Mouse (Mus musculus) T-helper 17 cell (primary cell): ENCODE measurements around the gene Kif26b.

Experiments
- in situ Hi-C, 2 experiments: fragments of 300-600 bp; cut with MboI, MseI; formaldehyde crosslinking; loops; 1 replicate in 1 of 2; 2 replicates in 1 of 2; pipeline ENCODE4 v1.15.1; 2025; ENCODE audit warnings: high pct_unique_total_duplicates in 2 of 2

Gene Kif26b

DNA sequence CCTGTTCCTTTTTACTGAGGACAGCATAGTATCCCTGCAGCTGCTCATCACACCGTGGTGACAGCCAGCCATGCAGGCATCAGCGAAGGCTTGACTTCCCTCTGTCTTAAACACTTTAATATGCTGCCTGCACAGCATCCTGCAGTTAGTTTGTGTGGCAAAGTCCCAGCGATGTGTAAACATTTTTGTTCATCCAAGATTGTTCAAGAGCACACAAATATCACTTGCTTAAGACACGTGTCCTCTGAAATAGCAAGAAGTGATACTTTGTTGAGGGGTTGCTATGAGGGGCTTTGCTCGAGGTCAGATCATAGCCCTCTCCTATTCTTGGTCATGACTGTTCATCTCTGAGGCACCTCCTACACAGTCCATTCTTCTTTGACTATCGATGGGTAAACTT is 303.6 kb downstream of the Kif26b start:
- in situ Hi-C loops = no loop called here

DNA sequence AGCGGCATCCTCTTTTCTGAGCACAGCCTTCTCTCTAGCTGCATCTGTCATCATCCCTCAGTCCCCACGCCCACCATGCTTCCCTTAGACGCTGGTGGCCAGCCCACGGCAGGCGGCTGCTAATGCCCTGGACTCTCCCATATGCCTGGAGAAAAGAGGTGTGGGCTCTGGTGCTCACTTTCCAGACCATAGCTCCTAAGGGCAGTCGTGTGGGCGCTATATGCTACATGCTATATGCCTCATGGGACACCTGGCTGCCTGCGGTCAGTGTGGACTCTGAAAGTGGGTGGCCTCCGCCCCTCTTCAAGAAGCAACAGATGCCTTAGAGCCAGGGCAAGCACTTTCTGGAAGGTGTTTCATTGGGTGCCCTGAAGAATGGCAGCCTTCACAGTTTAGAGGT is 306.9 kb downstream of the Kif26b start:
- in situ Hi-C loops = no loop called here

DNA sequence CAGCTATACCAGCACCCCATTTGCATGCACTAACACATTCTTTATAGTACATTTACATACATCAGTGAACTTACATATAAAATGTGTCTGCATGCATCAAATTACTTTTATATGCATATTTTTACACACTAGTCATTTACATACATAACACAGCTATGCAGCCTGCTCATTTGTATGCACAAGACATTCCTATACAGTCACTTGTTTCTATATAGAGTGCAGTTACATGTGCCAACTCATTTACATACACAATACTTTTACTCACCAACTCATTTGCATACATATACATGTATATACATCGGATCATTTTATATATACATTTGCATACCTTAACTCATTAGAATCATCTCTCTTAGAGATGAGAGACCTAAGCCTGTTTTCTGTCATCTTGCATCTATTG is 308.1 kb downstream of the Kif26b start:
- in situ Hi-C loops = no loop called here

DNA sequence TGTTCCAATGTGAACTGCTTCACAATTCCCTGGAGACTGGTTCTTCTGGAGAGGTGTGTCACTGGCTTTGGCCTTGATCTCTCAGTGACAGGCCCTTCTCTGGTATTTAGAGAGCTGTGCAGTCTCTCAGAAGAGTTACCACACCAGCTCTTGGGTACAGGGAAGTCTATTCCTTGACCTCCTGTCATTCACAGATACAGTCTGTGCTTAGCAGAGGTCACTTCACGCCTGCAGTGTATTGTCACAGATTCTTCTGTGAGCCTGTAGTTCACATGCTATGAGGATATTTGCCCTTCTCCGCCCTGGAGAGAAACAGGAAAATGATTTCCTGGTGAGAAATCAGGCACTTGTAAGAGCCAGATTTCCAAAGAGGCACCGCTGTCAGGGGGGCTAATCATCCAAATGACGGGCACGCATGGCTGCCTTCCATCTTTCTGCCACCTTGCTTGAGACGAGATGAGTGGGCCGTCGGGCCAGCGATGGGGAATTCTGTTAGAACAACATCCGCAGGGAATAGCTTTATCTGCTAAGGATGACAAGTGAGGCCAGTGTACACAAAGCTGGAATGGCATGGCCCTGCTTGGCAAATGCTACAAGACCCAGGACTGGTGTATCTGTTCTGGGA is 309.9 kb downstream of the Kif26b start:
- in situ Hi-C loops = no loop called here

DNA sequence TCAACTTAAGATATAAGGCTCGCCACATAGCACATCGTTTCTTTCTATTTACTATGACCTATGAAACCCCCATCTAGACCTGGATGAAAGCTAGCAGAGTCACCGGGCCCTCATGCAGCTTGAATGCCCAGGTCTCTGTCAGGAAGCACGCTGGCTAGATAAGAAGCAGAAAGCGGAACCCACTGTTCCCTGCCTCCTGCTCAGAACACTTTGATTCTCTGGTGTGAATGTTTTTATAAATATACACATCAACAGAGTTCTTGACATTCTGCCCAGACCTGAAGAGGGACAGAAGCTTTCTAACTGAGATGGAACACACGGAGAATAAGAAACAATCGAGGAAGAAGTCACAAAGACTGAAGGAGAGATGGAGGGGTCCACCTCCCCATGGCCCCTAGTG is 311.4 kb downstream of the Kif26b start:
- in situ Hi-C loops = no loop called here

DNA sequence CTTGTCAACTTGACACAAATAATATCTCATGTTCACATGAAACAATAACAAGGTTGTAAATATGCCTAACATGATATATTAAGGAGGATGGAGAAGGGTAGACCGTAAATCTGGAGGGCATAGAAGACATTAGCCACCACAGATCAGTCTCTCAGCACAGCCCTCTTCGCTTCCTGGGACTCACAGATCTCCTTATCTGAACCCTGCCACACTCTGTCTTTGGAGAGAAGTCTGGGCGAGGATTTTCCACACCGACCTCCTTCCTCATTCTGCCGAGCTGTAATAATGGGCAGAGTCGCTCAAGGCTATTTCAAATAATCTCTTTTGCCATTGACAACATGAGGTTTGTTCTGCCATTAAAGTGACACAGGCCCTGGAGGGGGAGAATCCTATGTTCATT is 315.9 kb downstream of the Kif26b start:
- in situ Hi-C loops = no loop called here

DNA sequence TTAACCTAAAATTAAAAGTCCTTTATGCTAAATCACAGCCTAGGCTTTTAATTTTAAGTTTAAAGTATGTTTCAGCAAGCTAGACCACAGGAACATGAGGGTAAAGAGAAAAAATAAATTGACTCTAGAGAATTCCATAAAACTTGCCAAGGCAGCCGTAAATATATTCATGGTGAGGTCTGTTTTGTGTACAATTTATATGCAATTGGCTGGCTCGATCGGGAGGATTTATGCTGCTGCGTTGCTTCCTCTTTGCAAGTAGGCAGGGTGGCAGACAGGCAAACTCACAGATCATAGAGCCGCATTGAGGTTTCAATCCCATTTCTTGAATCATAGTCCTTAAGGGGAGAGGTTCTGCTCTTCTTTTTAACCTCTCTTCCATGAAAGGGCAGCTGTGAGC is 318.6 kb downstream of the Kif26b start:
- in situ Hi-C loops = no loop called here

DNA sequence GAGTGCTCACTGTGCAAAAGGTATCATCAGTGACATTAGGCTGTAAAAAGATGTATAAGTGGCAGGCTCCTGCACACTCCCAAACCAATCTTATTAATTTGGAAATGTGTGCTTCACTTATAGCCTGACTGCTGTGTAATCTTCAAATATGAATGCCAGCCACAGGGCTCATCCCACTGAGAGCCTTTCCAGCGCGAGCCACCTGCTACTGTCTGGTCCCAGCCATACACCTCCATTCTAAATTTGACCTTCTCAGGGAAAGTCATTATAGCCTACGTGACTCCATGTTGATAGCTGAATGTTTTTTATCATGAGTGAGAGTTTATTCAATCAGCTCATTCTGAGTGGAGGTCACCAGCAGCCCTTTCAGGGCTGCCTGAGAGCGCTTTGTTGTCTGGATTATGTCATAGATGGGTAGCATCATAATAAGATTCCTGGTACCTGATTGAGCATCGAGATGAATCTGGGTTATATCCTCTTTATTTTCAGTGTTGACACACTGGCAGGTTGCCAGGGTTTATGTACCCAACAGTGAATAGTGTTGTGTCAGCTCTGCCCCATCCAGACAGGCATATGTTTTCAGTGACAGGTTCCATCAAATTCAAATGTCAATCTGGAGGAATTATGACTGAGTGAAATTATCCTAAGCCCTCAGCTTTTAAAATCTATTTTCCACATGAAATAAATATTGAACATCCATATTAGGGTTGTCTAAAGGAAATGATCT is 319.6 kb downstream of the Kif26b start:
- in situ Hi-C loops = no loop called here

DNA sequence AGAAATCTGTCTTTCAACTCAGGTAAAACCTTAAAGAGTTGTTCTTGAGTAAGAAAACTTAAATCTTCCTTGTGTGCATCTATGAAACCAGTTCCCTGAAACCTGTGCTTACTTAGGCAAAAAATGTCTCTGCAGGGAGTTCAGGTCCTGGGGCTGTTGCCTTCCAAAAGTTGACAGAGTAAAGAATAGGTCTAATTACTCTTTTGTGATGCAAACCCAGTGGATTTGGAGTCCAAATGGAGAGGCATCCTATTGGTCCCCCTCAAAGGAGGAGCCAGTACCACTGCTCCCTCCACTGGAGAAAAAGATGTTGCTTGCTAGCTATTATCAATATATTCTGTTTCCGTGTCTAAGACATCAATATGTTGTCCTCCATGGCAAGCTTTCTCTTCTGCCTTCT is 321.6 kb downstream of the Kif26b start:
- in situ Hi-C loops = no loop called here

DNA sequence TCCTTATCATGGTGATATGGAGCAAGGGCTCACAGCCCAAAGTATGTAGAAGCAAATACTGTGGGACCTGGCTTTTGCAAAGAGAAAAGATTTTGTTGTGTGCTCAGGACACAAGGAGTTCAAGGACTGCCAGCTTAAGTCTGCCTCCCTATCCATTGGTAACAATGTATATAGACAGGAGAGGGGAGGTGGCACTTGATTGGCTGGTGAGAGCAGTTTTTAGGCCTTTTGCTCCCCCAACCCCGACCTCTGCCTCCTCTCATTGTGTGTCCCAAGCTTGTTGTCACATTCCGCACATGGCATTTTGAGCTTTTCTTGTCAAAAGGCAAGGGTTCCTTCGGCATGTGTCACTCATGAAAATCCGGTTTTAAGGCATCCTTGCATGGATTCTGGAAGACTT is 326.0 kb downstream of the Kif26b start:
- in situ Hi-C loops = no loop called here

DNA sequence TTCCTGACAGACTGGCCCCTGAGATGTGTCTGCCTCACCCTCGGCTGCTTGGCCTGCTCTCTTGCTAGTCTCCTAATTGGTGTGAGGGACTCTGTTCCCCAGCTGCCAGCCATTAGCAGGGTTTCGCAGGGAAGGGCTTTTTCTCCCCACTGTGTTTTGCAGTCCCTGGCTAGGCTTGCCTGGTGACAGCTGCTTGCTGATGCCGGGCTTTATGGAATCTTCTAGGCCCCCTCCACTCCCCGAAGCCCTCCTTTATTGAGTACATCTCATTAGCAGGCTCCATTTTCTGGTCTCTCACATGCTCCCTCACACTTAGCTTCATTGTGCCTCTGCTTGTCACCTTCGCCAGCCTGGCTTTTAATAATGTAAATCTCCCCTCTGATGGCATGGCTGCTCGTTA is 327.0 kb downstream of the Kif26b start:
- in situ Hi-C loops = no loop called here

DNA sequence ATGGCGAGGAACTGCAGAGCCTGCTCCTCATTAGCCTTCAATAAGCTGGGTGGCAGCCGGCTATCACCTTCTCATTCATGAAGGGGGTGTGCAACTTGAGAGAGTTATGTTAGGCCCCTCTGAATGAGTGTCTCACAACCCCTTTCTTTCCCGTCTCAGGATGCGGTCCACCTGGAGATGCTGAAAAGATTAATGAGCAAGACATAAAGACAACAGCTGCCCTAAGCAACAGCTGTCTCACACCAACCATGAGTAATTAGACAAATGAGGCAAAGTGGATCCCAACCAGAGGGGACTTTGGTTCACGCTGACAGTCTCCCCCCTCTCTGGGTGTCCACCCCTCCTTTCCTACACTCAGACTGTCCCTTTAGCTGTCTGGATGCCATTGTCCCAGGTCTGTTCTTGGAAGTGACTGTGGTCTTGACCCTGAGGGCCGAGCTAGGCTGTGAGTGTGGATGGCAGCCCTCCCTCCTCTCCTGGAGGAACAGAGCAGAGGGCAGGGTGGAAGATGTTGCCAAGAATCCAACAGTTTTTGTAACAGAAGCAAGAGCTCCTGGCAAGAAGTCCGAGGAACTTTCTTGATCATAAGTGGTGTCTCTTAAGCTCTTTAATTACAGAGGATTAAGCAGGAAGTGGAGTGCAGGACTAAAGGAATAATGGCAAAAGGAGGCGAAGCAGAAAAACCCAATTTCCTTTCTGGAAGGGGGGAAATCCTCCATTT is 331.9 kb downstream of the Kif26b start:
- in situ Hi-C loops = no loop called here

DNA sequence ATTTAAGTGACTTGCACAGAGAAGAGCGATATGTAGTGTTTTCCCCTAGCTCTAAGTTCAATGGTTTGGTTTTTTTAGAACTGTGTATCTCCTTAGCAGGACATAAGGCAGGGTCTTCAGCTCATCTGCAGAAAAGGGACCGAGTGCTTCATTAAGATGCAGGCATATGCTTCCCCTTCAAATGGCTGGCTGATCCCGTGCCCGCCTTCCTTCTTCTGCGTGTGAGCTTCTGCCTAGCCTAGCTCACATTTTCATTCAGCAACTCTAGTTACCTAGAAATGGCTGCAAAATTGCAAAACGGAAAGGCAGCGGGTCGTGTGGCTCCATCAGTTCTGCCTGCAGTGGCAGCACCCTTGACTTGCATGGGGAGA is 332.5 kb downstream of the Kif26b start:
- in situ Hi-C loops = no loop called here

DNA sequence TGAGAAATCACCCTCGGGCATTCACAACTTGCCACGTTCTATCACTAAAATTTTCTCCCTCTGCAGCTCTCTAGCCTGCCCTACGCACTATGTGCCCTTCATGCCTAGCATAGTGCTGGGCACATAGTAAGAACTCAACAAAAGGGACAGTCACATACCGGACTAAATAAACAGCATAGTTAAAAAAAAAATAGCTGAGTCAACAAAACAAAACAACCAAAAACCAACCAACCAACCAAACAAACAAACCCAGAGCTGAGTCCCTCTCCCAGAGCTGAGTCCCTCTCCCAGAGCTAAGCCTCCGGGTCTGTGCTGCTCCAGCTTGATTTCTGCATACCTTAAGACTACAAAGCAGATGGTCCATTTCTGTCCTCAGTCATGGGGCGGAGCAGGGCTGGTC is 334.8 kb downstream of the Kif26b start:
- in situ Hi-C loops = no loop called here

DNA sequence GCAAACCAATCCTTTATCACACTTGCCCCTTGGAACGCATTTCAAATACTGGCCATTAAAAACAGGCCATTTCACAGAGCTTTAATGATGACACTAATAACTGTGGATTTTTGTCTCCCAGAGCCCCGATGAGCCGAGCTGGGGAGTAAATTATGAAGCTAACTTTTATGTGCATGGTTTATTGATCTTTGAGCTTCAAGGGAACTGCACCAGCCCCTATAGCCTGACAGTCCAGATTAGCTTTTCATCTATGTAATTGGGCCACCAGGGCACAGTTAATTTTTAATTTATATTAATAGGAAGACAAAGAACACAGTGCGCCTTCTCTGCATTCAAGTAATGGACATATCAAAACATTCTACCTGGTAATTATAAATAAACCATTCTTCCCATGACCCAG is 335.4 kb downstream of the Kif26b start:
- in situ Hi-C loops = no loop called here

DNA sequence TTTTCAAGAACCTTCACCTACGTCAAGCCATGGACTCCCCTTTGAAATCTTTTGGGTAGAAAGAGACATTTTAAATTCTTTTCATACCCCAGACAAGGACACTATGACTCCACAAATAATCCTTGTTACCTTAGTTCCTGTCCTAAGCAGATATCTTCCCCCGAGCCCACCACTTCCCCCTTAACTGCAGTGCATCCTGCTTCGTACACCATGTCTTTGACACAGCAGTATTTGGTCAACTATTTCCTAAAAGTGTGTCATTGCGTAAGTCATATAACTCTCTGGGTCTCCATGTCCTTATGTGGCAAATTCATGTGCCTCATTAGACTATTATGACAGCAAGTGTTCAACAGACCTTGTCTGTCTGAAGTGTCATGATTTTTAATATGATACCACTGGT is 337.8 kb downstream of the Kif26b start:
- in situ Hi-C loops = no loop called here

DNA sequence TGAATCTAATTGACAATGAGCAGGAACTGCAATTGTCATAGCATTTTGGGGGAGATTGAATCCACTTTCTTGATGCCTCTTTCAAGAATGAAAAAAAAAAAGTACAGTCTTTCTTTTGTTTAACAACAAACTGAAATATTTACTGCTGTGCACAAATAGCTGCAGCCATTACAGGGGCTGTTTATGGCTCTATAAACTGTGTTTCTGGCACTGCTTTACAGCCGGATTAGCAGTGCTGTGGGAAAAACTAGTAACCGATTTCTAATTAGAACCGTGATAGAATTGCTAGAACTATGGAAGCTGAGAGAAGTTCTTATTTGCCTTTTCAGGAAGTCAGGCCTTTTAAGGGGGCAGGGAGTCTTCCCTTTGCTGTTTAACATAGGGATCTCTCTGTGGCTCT is 342.1 kb downstream of the Kif26b start:
- in situ Hi-C loops = no loop called here

DNA sequence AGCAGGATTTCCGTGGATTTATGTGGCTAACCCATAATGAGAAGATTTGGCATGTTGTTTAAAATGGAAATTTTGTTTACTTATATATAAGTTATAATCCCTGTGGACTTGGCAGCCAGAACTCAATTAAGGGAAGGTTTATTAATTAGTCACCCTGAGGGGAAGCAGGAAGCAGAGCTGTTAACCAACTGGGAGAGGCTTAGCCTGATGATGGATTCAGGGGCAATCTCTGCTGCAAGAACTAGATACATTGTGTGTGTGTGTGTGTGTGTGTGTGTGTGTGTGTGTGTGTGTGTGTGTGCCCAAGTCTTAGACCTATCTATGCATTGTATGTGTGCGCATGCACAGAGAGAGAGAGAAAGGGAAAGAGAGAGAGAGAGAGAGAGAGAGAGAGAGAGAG is 348.0 kb downstream of the Kif26b start:
- in situ Hi-C loops = no loop called here

DNA sequence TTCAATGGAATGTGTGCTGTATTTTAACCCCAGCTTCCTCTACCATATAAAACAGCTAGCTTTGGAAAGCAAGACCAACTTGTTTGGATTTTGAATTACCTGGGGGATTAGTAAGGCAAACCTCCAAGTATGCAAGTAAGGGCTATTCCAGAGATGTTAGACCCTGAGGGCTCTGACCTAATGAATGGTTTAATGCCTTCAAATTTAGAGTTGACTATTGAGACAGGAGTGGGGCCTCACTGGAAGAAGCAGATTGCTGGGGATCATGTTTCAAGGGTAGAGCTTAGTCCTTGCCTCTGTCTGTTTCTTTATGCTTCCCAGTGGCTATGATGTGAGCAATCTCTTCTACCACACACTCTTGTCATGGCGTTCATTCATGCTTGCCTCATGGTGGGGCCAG is 349.8 kb downstream of the Kif26b start:
- in situ Hi-C loops = no loop called here

DNA sequence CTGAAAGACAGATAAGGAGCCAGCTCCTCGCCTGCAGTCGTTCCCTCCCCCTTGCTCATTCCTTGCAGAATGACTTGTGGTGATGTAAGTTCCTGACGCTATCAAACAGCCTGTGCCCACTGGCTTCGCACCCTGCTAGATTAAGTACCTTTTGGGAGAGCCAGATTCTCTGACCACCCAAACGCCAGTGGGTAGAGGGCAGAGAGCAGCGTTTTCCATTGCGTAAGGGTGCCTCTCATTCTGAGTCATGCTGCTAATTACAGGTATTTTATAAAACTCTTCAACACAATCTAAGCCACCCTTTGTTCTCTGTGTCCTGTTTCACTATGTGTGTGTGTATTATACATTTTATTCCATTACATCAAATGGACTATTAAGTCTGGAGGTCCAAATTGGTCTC is 352.0 kb downstream of the Kif26b start:
- in situ Hi-C loops = loop anchor here in 1 of 2 experiments (10.0 kb wide), 1 partner anchor 846 kb away; no protein-coding TSS in a partner anchor

DNA sequence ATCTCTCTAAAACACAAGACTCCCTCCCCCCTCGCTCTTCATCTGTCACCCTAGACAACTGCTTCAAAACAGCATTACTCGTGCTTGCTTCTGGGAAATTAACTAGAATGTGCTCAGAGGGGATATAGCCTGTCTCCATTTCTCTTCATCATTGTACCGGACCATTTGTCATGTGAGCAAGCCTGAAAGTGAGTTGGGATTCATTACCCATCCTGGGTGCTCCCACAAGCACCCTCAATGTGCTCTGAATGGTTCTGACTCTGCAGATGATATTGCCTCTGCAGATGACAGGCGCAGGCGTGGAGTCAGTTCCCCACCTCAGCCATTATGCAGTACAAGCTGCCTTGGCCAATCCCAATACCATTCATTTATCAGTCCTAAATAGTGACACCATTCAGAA is 357.7 kb downstream of the Kif26b start:
- in situ Hi-C loops = loop anchor here in 1 of 2 experiments (10.0 kb wide), 1 partner anchor 852 kb away; no protein-coding TSS in a partner anchor

DNA sequence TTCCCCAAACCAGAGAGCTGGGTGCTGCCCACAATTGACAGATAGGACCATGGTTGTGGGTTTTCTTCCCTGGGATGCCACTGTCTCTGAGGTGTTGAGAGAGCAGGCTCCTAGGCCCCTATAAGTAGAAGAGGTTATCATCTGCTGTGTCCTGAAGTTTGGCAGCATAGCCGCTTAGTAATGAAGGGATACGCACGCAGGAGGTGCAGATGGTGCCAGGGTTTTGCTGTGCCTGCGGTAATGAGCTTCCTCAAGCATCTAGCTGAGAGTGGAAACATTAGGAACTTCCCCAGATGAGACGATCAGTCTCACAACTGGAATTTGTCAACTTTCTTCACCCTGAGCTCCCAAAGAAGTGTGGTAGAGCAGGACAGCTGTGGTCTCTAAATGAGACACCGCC is 363.5 kb downstream of the Kif26b start:
- in situ Hi-C loops = no loop called here
